Mouse (Mus musculus): Measurements from ENCODE around the gene Olfr462.
"Not testable (repeated sequence)": the region's sequence is repeated elsewhere in the genome, so short reads cannot be mapped to it uniquely, and the experiment has no call there.

Olfr462 gene

GRCm38 (mm10) chr11:87892168-87892567, at the start of gene Olfr462:
Gene Olfr462, minus strand, starts transcription at chr11:87892268.
- DNase-seq (ENCODE audit: low spot score in 2 of 2) = no peak

GRCm38 (mm10) chr11:87935467-87935866, 43.4 kb upstream of the Olfr462 start:
- DNase-seq (ENCODE audit: low spot score in 2 of 2) = no peak

GRCm38 (mm10) chr11:87933731-87934130, 41.7 kb upstream of the Olfr462 start:
- no peak for DNase-seq (ENCODE audit: low spot score in 2 of 2)

- no peak for DNase-seq (ENCODE audit: low spot score in 2 of 2)
These were observed 38.3 kb upstream of the Olfr462 start for GRCm38 (mm10) chr11:87930348-87930747.

GRCm38 (mm10) chr11:87920966-87921365, 28.9 kb upstream of the Olfr462 start, which contains the start of gene Olfr464:
Gene Olfr464, minus strand, starts transcription at chr11:87920967.
- DNase-seq (ENCODE audit: low spot score in 2 of 2) = no peak

- no peak for DNase-seq (ENCODE audit: low spot score in 2 of 2)
These were observed 28.2 kb upstream of the Olfr462 start for GRCm38 (mm10) chr11:87920301-87920700.

- no peak for DNase-seq (ENCODE audit: low spot score in 2 of 2)
These were observed 23.9 kb upstream of the Olfr462 start for GRCm38 (mm10) chr11:87916005-87916404.

GRCm38 (mm10) chr11:87904331-87904730, 12.3 kb upstream of the Olfr462 start:
- no peak for DNase-seq (ENCODE audit: low spot score in 2 of 2)

- DNase-seq (ENCODE audit: low spot score in 2 of 2) = no peak
These were observed 5.2 kb upstream of the Olfr462 start, which contains the start of gene Olfr463 for GRCm38 (mm10) chr11:87897287-87897686. Gene Olfr463, minus strand, starts transcription at chr11:87897387.

- DNase-seq (ENCODE audit: low spot score in 2 of 2) = no peak
These were observed 7.2 kb downstream of the Olfr462 start for GRCm38 (mm10) chr11:87884856-87885255.

- DNase-seq (ENCODE audit: low spot score in 2 of 2) = no peak
These were observed 8.6 kb downstream of the Olfr462 start for GRCm38 (mm10) chr11:87883493-87883892.

- DNase-seq (ENCODE audit: low spot score in 2 of 2) = no peak
These were observed 10.4 kb downstream of the Olfr462 start for GRCm38 (mm10) chr11:87881714-87882113.

GRCm38 (mm10) chr11:87879826-87880225, 12.2 kb downstream of the Olfr462 start:
- no peak for DNase-seq (ENCODE audit: low spot score in 2 of 2)

GRCm38 (mm10) chr11:87875436-87875835, 16.6 kb downstream of the Olfr462 start, which contains the start of gene Epx:
Gene Epx, minus strand, starts transcription at chr11:87875536.
- DNase-seq (ENCODE audit: low spot score in 2 of 2) = no peak

GRCm38 (mm10) chr11:87871766-87872165, 20.3 kb downstream of the Olfr462 start:
- no peak for DNase-seq (ENCODE audit: low spot score in 2 of 2)

- DNase-seq (ENCODE audit: low spot score in 2 of 2) = no peak
These were observed 22.0 kb downstream of the Olfr462 start for GRCm38 (mm10) chr11:87870096-87870495.

GRCm38 (mm10) chr11:87866891-87867290, 25.2 kb downstream of the Olfr462 start:
- not testable (repeated sequence) for DNase-seq (ENCODE audit: low spot score in 2 of 2)

GRCm38 (mm10) chr11:87862805-87863204, 29.3 kb downstream of the Olfr462 start:
- no peak for DNase-seq (ENCODE audit: low spot score in 2 of 2)

- DNase-seq (ENCODE audit: low spot score in 2 of 2) = no peak
These were observed 31.6 kb downstream of the Olfr462 start for GRCm38 (mm10) chr11:87860426-87860825.

GRCm38 (mm10) chr11:87859273-87859672, 32.8 kb downstream of the Olfr462 start:
- no peak for DNase-seq (ENCODE audit: low spot score in 2 of 2)

- no peak for DNase-seq (ENCODE audit: low spot score in 2 of 2)
These were observed 37.5 kb downstream of the Olfr462 start for GRCm38 (mm10) chr11:87854550-87854949.

GRCm38 (mm10) chr11:87853597-87853954, 38.5 kb downstream of the Olfr462 start:
- DNase-seq (ENCODE audit: low spot score in 2 of 2) = peak; percentile 37 to 54

GRCm38 (mm10) chr11:87852690-87853596, 39.1 kb downstream of the Olfr462 start, which contains the start of gene Mks1:
Gene Mks1, plus strand, starts transcription at chr11:87853215.
- peak; percentile 96 for DNase-seq (ENCODE audit: low spot score in 2 of 2)
